Mouse (Mus musculus) erythroblast, embryonic 14.5 days (primary cell): Measurements from ENCODE around the gene Gm525. TPM values are rescaled to one million over a fixed set of nuclear protein-coding genes. Genes with fewer than 3 reads are reported as not detected.
A peak's percentile ranks its signal among the peaks of the same experiment; 100 is the strongest.

Experiments used
- H3K27me3 ChIP-seq: 2 replicates; pipeline ENCODE4 v1.6.1; 2012; ENCODE audit warnings: inconsistent platforms; ENCODE audit not compliant: control insufficient read depth
- H3K36me3 ChIP-seq: 2 replicates; pipeline ENCODE4 v1.6.1; 2012; ENCODE audit warnings: mild to moderate bottlenecking, inconsistent platforms; ENCODE audit not compliant: control insufficient read depth
- H3K4me1 ChIP-seq: 2 replicates; pipeline ENCODE4 v1.6.1; 2012; ENCODE audit warnings: inconsistent platforms; ENCODE audit not compliant: control insufficient read depth
- H3K4me3 ChIP-seq: replicated peaks from 2 replicates; pipeline ENCODE3; 2012; ENCODE audit warnings: moderate library complexity, mild to moderate bottlenecking, inconsistent platforms
- H3K9me3 ChIP-seq: 2 replicates; pipeline ENCODE4 v1.6.1; 2012; ENCODE audit warnings: low read length, inconsistent platforms, mixed read lengths; ENCODE audit not compliant: control insufficient read depth
- GATA1 ChIP-seq: IDR thresholded peaks from 2 replicates; pipeline ENCODE4 v1.6.1; 2012; ENCODE audit warnings: low read length, inconsistent platforms, mixed read lengths
- TAL1 ChIP-seq: IDR thresholded peaks from 3 replicates; pipeline ENCODE4 v1.6.1; 2012; ENCODE audit warnings: low read length, inconsistent platforms, mixed read lengths
- polyA plus RNA-seq: library from polyadenylated mRNA; stranded (reverse); fragments of >175 nt; gene quantifications from 2 replicates; pipeline ENCODE4 v1.2.3, GENCODE M21; 2012

Gm525 gene
- polyA plus RNA-seq, 1 experiment, result not detected

- H3K4me3 ChIP-seq, result no peak overlapping the region
- TF ChIP-seq GATA1, result no peak
- TF ChIP-seq TAL1, result no peak
- no peaks in the 10 kb centered on the region for H3K36me3 ChIP-seq
- H3K27me3 ChIP-seq, result peaks cover 9% of the 10 kb centered on the region
- H3K9me3 ChIP-seq, result peaks cover 3% of the 10 kb centered on the region
- H3K4me1 ChIP-seq, result peaks cover 22% of the 10 kb centered on the region
Observed at GRCm38 (mm10) chr11:89058515-89059270, 14.9 kb upstream of the Gm525 start.

- Histone ChIP-seq H3K4me3 (peak overlapping the region; percentile 69), H3K4me1 (peaks cover 28% of the 10 kb centered on the region), H3K36me3 (no peaks in the 10 kb centered on the region), H3K27me3 (peaks cover 9% of the 10 kb centered on the region), H3K9me3 (peaks cover 3% of the 10 kb centered on the region)
- no peak for TF ChIP-seq GATA1
- TF ChIP-seq TAL1, result no peak
Observed at GRCm38 (mm10) chr11:89059919-89060422, 13.7 kb upstream of the Gm525 start.

- H3K27me3 ChIP-seq, result peaks cover 9% of the 10 kb centered on the region
- H3K36me3 ChIP-seq, result no peaks in the 10 kb centered on the region
- no peak for TF ChIP-seq GATA1
- TF ChIP-seq TAL1, result no peak
- peaks cover 28% of the 10 kb centered on the region for H3K4me1 ChIP-seq
- peaks cover 5% of the 10 kb centered on the region for H3K9me3 ChIP-seq
- peak overlapping the region; percentile 69 for H3K4me3 ChIP-seq
Observed at GRCm38 (mm10) chr11:89060423-89061089, 13.1 kb upstream of the Gm525 start.

GRCm38 (mm10) chr11:89061362-89061761, 12.3 kb upstream of the Gm525 start:
- Histone ChIP-seq H3K36me3 (no peaks in the 10 kb centered on the region), H3K9me3 (peaks cover 5% of the 10 kb centered on the region), H3K27me3 (peaks cover 9% of the 10 kb centered on the region), H3K4me1 (peaks cover 28% of the 10 kb centered on the region), H3K4me3 (no peak overlapping the region)
- TF ChIP-seq GATA1 (no peak), TAL1 (no peak)

GRCm38 (mm10) chr11:89064312-89064711, 9.3 kb upstream of the Gm525 start:
- Histone ChIP-seq H3K4me3 (no peak overlapping the region), H3K36me3 (no peaks in the 10 kb centered on the region), H3K4me1 (peaks cover 24% of the 10 kb centered on the region), H3K9me3 (peaks cover 5% of the 10 kb centered on the region), H3K27me3 (peaks cover 11% of the 10 kb centered on the region)
- TF ChIP-seq TAL1 (no peak), GATA1 (no peak)

GRCm38 (mm10) chr11:89065297-89065696, 8.3 kb upstream of the Gm525 start:
- no peak for TF ChIP-seq GATA1
- TF ChIP-seq TAL1, result no peak
- Histone ChIP-seq H3K9me3 (peaks cover 5% of the 10 kb centered on the region), H3K36me3 (no peaks in the 10 kb centered on the region), H3K4me3 (no peak overlapping the region), H3K4me1 (peaks cover 14% of the 10 kb centered on the region), H3K27me3 (peaks cover 6% of the 10 kb centered on the region)

- H3K27me3 ChIP-seq, result 0 out of 2 replicates have a peak, but pooled peaks cover 2% of the 10 kb centered on the region
- H3K9me3 ChIP-seq, result 0 out of 2 replicates have a peak, but pooled peaks cover 2% of the 10 kb centered on the region
- TF ChIP-seq TAL1 (no peak), GATA1 (no peak)
- H3K4me3 ChIP-seq, result no peak overlapping the region
- H3K4me1 ChIP-seq, result peaks cover 7% of the 10 kb centered on the region
- H3K36me3 ChIP-seq, result no peaks in the 10 kb centered on the region
Observed at GRCm38 (mm10) chr11:89066126-89066525, 7.5 kb upstream of the Gm525 start.

GRCm38 (mm10) chr11:89066750-89067149, 6.9 kb upstream of the Gm525 start, which contains the start of gene Dgke:
Dgke (minus strand) TSS chr11:89066850.
- Histone ChIP-seq H3K27me3 (0 out of 2 replicates have a peak, but pooled peaks cover 2% of the 10 kb centered on the region), H3K4me3 (no peak within 1 kb of the TSS), H3K4me1 (peaks cover 7% of the 10 kb centered on the region), H3K36me3 (no peaks in the 10 kb centered on the region), H3K9me3 (0 out of 2 replicates have a peak, but pooled peaks cover 2% of the 10 kb centered on the region)
- no peak for TF ChIP-seq GATA1
- no peak for TF ChIP-seq TAL1

- Histone ChIP-seq H3K4me3 (no peak overlapping the region), H3K4me1 (peaks cover 7% of the 10 kb centered on the region), H3K9me3 (0 out of 2 replicates have a peak, but pooled peaks cover 2% of the 10 kb centered on the region), H3K27me3 (0 out of 2 replicates have a peak, but pooled peaks cover 2% of the 10 kb centered on the region), H3K36me3 (no peaks in the 10 kb centered on the region)
- TF ChIP-seq TAL1, result no peak
- TF ChIP-seq GATA1, result no peak
Observed at GRCm38 (mm10) chr11:89067301-89067822, 6.3 kb upstream of the Gm525 start.
